Mouse (Mus musculus): ENCODE data around the gene Lsm3. TPM values are rescaled to one million over a fixed set of nuclear protein-coding genes. Genes with fewer than 3 reads are reported as not detected.
"Not testable (repeated sequence)": the region's sequence is repeated elsewhere in the genome, so short reads cannot be mapped to it uniquely, and the experiment has no call there.

Gene Lsm3
- 10 to 100 TPM; 37.6 to 40.8 TPM for total RNA-seq (2021)
- long read RNA-seq, experiment 1, transcript Lsm3-201 (4 exons, 743 nt) = major isoform, 20 of 27 reads
- long read RNA-seq, experiment 1, partial matches to known transcripts = 1 of 27 reads
- long read RNA-seq, experiment 1, other reads (novel, unspliced or antisense) = 5 of 27 reads
- long read RNA-seq, experiment 2, transcript Lsm3-201 (4 exons, 743 nt) = major isoform, 17 of 21 reads
- long read RNA-seq, experiment 2, partial matches to known transcripts = 1 of 21 reads
- long read RNA-seq, experiment 2, other reads (novel, unspliced or antisense) = 2 of 21 reads

DNA sequence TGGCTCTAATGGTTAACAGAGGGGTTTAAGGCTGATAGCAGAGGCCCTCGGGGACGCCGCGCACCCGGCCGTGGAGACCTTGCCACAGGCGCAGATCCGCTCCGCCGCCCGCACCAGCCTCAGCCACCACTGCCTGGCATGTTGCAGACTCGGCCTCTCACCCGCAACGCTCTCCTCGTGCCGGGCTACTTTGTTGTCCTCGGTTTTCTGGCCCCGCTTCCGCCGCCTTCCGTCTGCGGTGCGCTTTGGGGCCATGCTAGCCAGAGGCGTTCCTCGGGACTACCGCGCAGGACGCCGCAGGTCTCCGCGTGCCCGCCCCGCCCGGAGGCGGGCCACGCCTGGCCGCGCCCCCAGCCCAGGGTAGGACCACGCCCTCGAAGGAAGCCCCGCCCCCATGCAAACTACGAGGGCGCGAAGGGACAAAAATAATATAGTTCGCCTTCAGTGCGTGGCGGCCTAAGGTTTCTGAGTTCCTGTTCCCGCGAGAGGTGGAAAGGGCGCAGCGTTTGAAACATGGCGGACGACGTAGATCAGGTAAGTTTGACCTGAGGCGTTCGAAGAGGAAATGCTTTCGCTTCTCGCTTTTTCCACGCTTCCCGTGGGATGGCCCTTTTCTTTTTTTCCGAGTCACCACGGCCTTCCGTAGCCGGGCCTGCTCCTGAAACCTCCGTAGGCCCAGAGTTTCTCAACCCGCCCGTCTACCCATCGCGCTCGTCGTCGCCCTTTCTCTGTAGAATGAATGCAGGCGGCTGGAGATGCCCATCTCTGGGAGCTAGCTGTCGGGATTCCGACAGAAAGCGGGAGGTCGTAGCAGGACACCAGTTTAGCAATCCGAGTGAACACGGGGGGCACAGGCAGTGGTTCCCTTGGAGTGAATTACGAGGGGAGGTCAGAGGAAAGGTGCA is at the start of gene Lsm3, which contains the start of gene Xpc:
Gene Lsm3, plus strand, starts transcription at position 384 of the 905 bp plus-strand sequence.
Gene Xpc, minus strand, starts transcription at position 344 of the 905 bp plus-strand sequence.
- intact Hi-C loops (cut with DNase I) = no loop called here
- DNase-seq (ENCODE audit: low spot score in 2 of 2) = peak; percentile 98

DNA sequence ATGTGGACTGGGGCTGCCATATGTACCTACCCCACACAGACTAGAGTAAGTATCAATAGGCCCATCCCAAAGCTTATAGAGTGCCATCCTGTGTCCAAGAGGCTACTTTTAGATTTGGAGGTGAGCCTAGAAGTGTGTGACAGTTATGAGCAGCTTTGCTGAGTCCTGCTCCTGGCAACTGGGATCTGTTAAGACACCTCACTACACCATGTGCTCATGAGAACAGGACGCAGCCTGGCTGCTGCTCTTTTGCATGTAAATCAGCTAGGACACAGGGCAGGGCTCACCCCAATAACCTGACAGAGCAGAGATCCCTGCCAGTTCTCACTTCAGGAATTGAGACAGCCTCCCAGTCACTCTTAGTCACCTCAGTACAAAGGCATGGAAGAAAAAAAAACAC is 48.6 kb upstream of the Lsm3 start:
- intact Hi-C loops (cut with DNase I) = no loop called here
- no peak for DNase-seq (ENCODE audit: low spot score in 2 of 2)

DNA sequence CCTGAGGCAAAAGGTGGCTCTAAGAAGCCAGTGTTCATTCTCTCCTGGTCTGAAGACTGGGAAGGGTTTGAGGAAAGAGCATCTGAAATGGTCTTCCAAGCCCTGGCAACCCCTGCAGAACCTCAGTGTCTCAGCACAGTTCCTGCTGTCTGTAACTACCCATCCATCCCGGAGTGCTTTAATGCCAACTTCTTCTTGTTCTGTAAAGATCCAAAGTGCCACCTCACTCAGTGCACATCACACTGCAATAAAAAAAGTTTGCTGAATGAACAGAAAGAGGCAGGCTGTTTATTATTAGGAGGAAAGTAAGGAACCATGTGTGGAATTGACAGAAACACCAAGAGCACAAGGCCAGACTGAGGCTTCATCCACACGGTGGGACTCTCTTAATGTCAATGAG is 45.0 kb upstream of the Lsm3 start:
- no peak for DNase-seq (ENCODE audit: low spot score in 2 of 2)
- intact Hi-C loops (cut with DNase I) = no loop called here

DNA sequence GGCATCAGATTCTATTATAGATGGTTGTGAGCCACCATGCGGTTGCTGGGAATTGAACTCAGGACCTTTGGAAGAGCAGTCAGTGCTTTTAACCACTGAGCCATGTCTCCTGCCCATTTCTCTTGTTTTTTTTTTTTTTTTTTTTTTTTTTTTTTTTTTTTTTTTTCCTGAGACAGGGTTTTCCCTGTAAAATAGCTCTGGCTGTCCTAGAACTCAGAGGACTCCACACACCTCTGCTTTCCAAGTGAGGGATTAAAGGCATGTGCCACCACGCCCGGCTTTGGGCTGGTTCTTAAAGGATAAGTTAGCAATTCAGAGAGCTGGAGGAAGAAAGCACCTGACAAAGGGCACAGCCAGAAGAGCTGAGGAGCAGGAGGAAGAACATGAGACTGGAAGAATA is 44.3 kb upstream of the Lsm3 start:
- DNase-seq (ENCODE audit: low spot score in 2 of 2); intact Hi-C loops (cut with DNase I): not testable (repeated sequence)

DNA sequence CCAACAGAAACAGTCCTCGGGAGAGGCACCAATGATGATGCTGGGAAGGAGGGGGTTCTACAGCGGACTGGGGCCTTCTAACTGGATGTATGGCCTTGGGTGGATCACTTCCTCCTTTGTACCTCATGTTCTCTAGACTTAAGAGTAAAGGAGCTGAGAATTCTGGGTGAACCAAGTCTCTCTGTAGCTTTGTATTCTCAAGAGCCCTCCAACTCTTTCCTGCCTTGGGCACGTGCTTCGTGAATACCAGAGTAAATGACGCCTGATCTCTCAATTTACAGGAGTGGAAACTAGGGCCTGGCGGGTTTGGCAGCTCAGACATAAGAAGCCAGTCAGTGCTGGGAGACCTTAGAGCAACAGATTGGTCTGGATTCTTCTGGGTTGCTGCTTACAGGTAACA is 43.4 kb upstream of the Lsm3 start:
- no peak for DNase-seq (ENCODE audit: low spot score in 2 of 2)
- intact Hi-C loops (cut with DNase I) = no loop called here

DNA sequence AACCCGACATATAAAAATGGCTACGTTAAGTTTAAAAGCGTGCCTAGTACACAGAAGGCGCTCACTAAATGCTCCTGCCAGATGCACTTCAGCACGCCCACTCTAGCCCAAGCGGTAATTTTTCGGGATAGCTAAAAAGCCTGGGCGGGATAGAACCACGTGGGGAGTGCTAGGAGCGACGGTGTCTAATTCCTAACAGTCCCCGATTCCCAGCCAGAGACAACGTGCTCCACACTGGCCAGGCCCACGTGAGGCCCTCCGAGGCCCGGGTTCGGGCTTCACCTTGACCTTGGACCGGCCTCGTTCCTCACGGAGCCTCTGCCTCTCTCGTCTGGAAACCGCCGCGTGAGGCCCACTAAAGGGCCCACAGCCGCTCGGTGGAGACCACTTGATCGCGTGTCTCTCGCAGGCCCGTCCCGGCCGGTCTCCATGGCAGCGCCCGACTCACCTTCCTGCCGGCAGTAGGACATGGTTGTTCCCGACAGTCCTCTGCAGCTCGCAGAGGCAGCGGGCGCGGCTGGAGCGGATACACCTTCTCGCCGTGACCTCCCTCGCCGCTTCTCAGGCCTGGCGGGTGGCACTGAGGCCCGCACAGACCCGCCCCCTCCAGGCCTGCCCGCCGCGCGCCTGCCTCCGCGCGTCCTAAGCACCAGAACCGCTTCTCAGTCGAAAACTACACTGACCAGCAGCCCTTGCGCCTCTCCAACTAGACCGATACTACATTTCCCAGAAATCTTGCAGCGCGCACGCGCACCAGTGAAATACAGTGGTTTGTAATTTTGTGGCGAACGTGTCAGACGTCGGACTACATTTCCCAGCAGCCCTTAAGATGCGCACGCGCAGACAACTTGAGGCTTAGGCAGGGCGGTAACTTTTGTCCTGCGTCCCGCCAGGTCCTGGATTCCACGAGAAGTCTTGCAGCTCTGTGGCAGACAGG is 42.6 kb upstream of the Lsm3 start, which contains the start of the genes Chchd4 and Tmem43:
Gene Chchd4, minus strand, starts transcription at position 679 of the 937 bp plus-strand sequence.
Gene Tmem43, plus strand, starts transcription at position 836 of the 937 bp plus-strand sequence.
- intact Hi-C loops (cut with DNase I) = no loop called here
- peak; percentile 99 for DNase-seq (ENCODE audit: low spot score in 2 of 2)

DNA sequence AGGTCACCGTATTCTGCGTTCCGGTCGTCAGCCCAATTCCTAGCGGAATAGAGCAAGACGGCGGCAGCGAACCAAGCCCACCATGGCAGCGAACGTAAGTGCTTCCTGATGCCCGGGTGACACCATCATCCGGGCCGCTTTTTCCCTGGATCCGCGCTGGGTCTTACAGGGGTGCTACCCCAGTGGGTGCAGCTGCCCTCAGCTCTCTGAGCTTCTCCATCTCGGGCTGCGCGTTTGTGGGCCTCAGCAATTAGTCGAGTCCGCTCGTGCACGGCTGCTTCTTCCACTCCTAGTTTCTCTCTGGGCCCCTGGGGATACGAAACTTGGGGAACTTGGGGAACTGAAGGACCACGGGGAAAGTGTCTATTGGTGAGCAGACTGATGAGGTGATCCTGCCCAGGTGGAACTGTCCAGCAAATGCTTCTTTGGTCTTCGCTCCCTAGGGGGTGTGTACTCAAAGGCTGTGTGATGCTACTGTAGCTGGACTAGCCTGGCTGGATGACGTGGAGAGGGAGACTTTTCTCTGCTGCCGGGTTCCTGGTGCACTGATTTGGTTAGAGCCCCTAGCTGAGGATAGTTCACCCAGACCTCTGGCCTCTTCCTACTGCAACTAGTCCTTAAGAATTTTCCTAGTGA is 41.8 kb upstream of the Lsm3 start:
- intact Hi-C loops (cut with DNase I) = no loop called here
- no peak for DNase-seq (ENCODE audit: low spot score in 2 of 2)

DNA sequence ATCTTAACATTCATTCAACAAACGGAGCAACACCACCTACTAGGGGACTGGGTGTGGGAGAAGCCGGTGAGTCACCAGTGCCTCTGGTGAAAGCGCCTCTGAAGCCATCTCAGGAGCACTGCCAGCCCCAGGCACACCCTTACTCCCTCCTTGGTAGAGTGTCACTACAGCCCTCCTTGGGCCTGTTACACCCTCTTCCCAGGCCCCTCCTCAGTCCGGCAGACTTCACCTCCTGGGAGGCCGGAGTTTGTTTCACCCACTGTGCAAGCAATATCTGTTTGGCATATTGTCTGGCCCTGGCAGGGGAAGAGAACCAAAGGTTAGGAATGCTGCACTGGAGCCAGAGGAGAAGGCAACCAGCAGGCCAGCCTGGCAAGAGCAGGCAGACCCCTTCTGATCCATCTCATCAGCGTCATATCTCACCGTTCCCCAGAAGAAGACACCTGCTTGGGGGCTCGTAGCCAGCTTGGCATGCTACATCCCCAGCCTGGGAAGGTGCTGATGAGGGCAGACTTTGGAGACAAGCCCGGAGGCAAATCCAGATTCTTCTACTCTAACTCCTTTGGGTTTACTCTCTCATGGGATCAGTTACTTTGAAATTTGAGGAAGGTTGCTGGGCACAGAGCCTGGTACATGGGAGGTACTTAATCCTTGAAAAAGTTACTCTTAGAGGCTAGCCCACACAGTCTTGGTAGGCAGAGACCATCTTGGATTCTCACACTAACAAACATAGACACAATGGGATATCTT is 41.1 kb upstream of the Lsm3 start:
- intact Hi-C loops (cut with DNase I) = no loop called here
- DNase-seq (ENCODE audit: low spot score in 2 of 2) = no peak

DNA sequence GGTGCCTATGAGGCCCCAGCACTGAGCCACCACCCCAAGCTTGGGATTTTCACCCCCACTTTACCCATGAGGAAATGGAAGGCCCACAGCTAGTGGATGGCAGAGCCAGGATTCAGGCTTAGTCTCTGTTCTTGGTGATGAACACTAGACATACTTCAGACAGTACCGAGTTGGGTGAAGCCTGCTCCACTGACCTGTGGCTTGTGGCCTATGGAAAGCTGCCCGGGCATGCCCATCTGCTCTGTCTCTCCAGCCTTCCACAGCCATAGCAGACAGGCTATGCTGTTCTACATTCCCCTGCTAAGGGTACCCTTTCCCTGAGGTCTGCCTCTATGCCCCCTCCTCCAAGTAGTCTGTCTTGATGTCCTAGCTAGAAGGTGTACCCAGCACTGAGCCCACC is 39.2 kb upstream of the Lsm3 start:
- intact Hi-C loops (cut with DNase I) = no loop called here
- DNase-seq (ENCODE audit: low spot score in 2 of 2) = no peak

DNA sequence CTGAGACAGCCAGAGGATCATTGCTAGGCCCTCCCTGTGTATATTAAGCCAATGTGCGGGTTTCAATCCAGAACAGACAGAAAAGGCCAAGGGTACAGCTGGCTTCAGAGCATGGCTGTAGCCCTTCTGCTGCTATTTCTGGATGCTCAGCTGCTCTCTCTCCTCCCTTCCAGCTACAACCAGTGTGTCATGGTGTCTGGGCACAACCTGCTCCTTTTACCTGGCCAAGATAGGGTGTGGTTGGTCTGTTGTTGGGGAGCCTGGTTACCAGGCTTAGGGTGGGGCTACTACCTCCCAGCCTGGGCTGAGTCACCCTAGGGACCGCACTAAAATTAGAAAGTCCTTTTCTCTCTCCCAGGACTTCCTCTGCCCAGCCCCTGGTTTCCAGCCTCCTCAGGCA is 32.4 kb upstream of the Lsm3 start:
- no peak for DNase-seq (ENCODE audit: low spot score in 2 of 2)
- intact Hi-C loops (cut with DNase I) = no loop called here

DNA sequence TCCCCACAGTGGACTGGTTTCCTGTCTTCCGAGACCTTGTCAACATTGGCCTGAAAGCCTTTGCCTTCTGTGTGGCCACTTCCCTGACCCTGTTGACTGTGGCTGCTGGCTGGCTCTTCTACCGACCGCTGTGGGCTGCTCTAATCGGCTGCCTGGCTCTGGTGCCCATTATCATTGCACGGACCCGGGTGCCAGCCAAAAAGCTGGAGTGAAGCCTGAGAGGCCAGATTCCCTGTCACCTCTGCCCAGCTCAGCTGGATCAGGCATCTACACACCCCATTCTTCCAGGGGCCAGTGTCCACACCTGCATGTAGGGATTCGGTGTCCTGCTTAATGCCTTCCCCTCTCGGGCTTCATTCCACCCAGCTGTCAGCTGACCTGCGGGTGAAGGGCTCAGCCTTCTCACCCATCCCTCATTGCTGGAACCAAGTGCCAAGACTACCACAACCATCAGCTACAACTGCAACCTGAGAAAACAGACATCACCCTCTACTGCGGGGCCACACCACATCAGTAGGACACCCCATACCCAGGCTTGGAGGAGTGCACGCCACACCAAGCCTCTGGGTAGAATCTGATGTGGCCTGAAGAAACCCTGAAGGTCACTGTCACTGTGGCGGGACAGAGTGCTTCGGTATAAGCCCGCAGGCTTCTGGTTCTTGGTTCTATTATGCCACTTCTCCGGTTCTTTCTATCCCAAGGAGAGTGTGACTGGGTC is 28.8 kb upstream of the Lsm3 start:
- no peak for DNase-seq (ENCODE audit: low spot score in 2 of 2)
- intact Hi-C loops (cut with DNase I) = no loop called here

DNA sequence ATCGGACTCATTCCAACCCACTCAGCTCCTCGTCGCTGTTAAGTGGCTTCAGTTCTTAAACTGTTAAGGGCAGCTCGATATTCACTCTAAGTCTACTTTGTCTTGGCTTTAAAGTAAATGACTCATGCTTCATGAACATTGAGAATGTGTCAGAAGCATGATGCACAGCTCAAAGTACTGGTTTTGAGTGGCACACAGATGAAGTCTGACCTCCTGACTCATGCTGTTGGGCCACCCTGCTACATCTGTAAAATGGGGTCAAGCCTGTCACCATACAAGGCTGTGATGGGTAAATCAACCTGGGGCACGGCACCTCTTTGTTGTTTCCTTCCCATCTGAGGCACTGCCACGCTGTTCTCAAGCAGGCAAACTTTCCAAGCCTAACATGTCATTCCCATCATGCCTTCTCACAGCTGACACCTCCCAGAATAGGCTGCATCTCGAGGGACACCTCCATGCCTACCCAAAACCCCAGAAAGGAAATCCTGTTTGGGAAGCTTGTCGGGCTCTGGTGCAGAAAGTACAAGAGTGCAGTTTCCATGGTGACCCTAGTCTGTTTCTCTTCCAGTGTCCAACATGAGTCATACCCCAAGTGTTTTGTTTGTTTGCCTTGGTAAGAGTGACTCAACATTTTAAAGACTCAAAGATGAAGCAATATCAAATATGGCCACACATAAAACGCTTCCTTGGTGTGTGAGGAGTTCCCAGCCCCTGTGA is 27.1 kb upstream of the Lsm3 start:
- peak; percentile 19 to 83 for DNase-seq (ENCODE audit: low spot score in 2 of 2)
- intact Hi-C loops (cut with DNase I) = no loop called here

DNA sequence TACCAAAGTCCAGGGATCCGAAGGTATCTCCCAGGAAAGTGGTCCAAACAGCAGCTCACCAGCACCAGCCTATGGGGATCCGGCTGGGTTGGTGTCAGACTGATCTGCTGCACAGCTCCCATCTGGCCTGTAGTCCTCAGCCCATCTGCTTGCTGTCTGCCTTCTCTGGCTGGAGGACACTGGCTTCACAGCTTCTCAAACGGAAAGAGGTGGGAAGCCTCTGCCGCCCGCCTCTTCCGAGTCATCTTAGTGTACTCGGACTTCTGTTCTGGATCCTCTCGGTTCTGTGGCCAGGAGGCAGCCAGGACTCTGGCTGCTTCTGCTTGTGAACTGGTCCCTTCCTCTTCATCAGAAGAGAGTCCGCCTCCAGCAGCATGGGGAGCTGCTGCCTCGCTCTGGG is 25.9 kb upstream of the Lsm3 start:
- peak; percentile 35 to 42 for DNase-seq (ENCODE audit: low spot score in 2 of 2)
- intact Hi-C loops (cut with DNase I) = no loop called here

DNA sequence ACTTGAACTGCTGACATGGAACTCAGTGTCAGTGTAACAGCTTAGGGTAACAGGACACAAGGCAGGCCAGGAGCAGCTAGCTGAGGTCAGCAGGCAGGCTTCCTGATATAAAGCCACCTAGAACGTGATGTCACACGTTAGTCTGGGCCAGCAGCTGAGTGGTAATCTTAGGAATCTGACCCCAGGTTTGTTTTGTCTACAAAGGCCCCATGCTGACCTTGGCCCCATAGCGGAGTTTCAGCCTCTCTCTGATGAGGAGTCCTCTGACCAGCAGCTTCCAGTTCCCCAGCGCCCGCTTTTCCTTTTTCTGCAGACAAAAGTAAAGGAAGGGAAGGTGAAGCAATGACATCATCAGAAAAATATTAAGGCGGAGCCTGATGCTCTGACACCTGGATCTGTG is 24.7 kb upstream of the Lsm3 start:
- no peak for DNase-seq (ENCODE audit: low spot score in 2 of 2)
- intact Hi-C loops (cut with DNase I) = no loop called here

DNA sequence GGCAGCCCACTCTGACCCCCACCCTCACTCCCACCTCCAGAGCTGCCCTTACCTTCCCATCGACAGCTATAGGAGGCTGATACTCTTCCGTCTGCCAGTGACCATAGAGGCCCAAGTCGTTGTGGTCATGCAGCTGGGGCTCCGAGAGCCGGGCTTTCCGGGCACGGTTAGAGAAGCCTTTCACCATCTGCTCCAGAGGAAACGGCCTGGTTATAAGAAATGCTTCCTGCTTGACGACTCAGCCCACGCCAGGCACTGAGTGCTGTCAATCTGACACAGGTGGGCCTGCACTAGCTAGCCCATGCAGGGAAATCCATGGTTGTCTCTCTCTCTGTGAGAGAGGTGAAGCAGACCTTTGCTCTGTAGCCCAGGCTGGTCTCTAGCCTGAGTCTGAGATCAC is 22.7 kb upstream of the Lsm3 start:
- intact Hi-C loops (cut with DNase I) = no loop called here
- no peak for DNase-seq (ENCODE audit: low spot score in 2 of 2)

DNA sequence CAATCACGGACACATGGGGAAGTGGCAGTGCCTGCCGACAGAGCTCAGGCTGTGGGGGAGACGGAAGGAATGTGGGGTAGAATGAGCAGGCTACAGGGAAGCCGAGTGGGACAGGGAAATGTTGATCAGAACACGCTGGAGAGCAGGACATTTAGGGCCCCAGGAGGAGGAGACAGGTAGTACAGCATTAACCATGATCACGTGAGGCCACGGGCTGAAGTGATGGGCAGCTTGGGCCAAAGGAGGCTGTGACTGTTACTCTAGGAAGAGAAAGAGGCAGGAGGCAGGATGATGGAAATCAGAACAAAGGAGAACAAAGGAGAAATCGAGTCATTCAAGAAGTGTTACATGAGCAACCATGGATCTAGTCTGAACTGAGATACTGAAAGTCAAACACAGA is 21.2 kb upstream of the Lsm3 start:
- no peak for DNase-seq (ENCODE audit: low spot score in 2 of 2)

DNA sequence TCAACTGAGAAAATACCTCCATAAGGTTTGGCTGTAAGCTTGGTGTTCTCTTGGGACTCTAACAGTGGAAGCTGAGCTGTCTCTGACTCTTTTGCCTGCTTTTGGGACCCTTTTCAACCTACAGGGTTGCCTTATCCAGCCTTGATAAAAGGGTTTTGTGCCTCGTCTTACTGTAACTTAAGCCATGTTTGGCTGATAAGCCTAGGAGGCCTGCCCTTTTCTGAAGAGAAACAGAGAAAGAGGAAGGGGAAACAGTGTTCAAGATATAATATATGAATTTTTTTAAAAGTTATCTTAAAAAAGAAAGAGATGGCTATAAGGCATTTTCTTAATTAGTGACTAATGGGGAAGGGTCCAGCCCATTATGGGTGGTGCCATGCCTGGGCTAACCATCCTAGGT is 12.4 kb upstream of the Lsm3 start:
- intact Hi-C loops (cut with DNase I) = no loop called here
- DNase-seq (ENCODE audit: low spot score in 2 of 2) = no peak

More for the DNA sequence above, 21.2 kb upstream of the Lsm3 start:
- intact Hi-C loops (cut with DNase I) = no loop called here

All from left cerebral cortex, postnatal 14 days (tissue).